ENCODE assay signal across 8 mouse cellular contexts in genomic region chr5:76853549-76853948, GRCm38 (mm10). TPM values are rescaled to one million over a fixed set of nuclear protein-coding genes. Genes with fewer than 3 reads are reported as not detected.
DNase-seq lines count a peak whose midpoint lies in the region; ATAC-seq lines count a peak whose summit lies in the region.

No protein-coding gene starts in this region.

- H3K4me2 ChIP-seq in limb, embryonic 12.5 days = no peak overlapping the region
- H3K4me2 ChIP-seq in midbrain, embryonic 15.5 days = no peak overlapping the region

- ATAC-seq in limb, embryonic 12.5 days (ENCODE audit: insufficient number of reproducible peaks, insufficient read depth, low FRiP score, low TSS enrichment, low read depth) = peak; percentile 81
- ATAC-seq in midbrain, embryonic 15.5 days (replicated peaks) = peak; percentile 81

- no peak overlapping the region for H3K9ac ChIP-seq in limb, embryonic 12.5 days (replicated peaks)
- H3K9ac ChIP-seq in midbrain, embryonic 15.5 days = no peak overlapping the region

- H3K4me3 ChIP-seq in limb, embryonic 12.5 days (replicated peaks) = no peak overlapping the region
- no peak overlapping the region for H3K4me3 ChIP-seq in midbrain, embryonic 15.5 days

- H3K27me3 ChIP-seq in limb, embryonic 12.5 days = peaks cover 41% of the 10 kb centered on the region
- peaks cover 14% of the 10 kb centered on the region for H3K27me3 ChIP-seq in midbrain, embryonic 15.5 days (replicated peaks)

- 18% methylated on average over 10 of the region's 10 CpGs for WGBS in limb, embryonic 12.5 days
- WGBS in midbrain, embryonic 15.5 days = 13% methylated on average over 10 of the region's 10 CpGs

- H3K9me3 ChIP-seq in limb, embryonic 12.5 days = no peaks in the 10 kb centered on the region
- H3K9me3 ChIP-seq in midbrain, embryonic 15.5 days = no peaks in the 10 kb centered on the region

- peaks cover 18% of the 10 kb centered on the region for H3K4me1 ChIP-seq in limb, embryonic 12.5 days (replicated peaks)
- H3K4me1 ChIP-seq in midbrain, embryonic 15.5 days = peaks cover 18% of the 10 kb centered on the region

- no peak overlapping the region for H3K27ac ChIP-seq in limb, embryonic 12.5 days
- H3K27ac ChIP-seq in midbrain, embryonic 15.5 days = no peak overlapping the region

- peak; percentile 60 for DNase-seq in 3134 (ENCODE audit: extremely low read depth, insufficient read length, low spot score)
- DNase-seq in adrenal gland, adult 8-10 months = peak; percentile 60
- peak; percentile 86 for DNase-seq in embryo, embryonic 9.5 days (ENCODE audit: extremely low spot score)
- DNase-seq in gastrocnemius, postnatal 4 days (ENCODE audit: low spot score in 2 of 2) = peak; percentile 75 to 76
- peak; percentile 49 to 80 for DNase-seq in kidney, adult 8-10 months
- DNase-seq in spleen, adult 18-20 months = peak; percentile 41 to 73

- peaks cover 20% of the 10 kb centered on the region for H3K36me3 ChIP-seq in limb, embryonic 12.5 days
- peaks cover 8% of the 10 kb centered on the region; the same call in 1 of the 2 replicates for H3K36me3 ChIP-seq in midbrain, embryonic 15.5 days (replicated peaks)

RNA-seq across cellular contexts. Expression of gene Aasdh, which starts 51.8 kb away (rescaled TPM):
- total RNA-seq in adrenal gland, adult 8-10 months (2022) = 10 to 100 TPM; 14.7 to 28.9 (median 21.4) TPM
- total RNA-seq in gastrocnemius, postnatal 4 days (2021) = 10 to 100 TPM; 12.4 to 16.0 TPM
- 21.1 and 21.9 TPM in 2 replicates for polyA plus RNA-seq in limb, embryonic 12.5 days (2016; fragmentation: Nextera tagmentation; extraction: Ambion mirVana)
- 20.4 and 21.6 TPM in 2 replicates for polyA plus RNA-seq in midbrain, embryonic 15.5 days (2015; fragmentation: Nextera tagmentation; extraction: Ambion mirVana)
